Mouse (Mus musculus): ENCODE measurements around the gene Psme1. TPM values are rescaled to one million over a fixed set of nuclear protein-coding genes. Genes with fewer than 3 reads are reported as not detected.

Psme1 gene
- total RNA-seq, 2 experiments from 2014 or later, result 305 to 707 TPM

Other genes starting within 250 kb of the Psme1 start
Only the 30 nearest of the 31 such genes appear.
- 31.2 and 34.4 TPM in 2 replicates for gene Dhrs4, start 99.4 kb upstream of the Psme1 start, total RNA-seq (2015)
- gene Dhrs4, start 99.4 kb upstream of the Psme1 start, total RNA-seq (2017), result 43.1 and 47.6 TPM in 2 replicates
- 0.16 and 1.5 TPM in 2 replicates for gene Carmil3, start 87.5 kb upstream of the Psme1 start, total RNA-seq (2015)
- gene Carmil3, start 87.5 kb upstream of the Psme1 start, total RNA-seq (2017), result 0.15 TPM in 1 of 2 replicates, not detected in the other
- gene Cpne6, start 67.7 kb upstream of the Psme1 start, total RNA-seq (2015), result not detected in 2 replicates
- gene Cpne6, start 67.7 kb upstream of the Psme1 start, total RNA-seq (2017), result not detected in 2 replicates
- not detected in 2 replicates for gene Nrl, start 53.1 kb upstream of the Psme1 start, total RNA-seq (2015)
- gene Nrl, start 53.1 kb upstream of the Psme1 start, total RNA-seq (2017), result not detected in 2 replicates
- gene Pck2, start 37.9 kb upstream of the Psme1 start, total RNA-seq (2015), result 11.7 and 16.0 TPM in 2 replicates
- 26.3 and 30.3 TPM in 2 replicates for gene Pck2, start 37.9 kb upstream of the Psme1 start, total RNA-seq (2017)
- gene Dcaf11, start 18.1 kb upstream of the Psme1 start, total RNA-seq (2015), result 41.6 and 47.3 TPM in 2 replicates
- gene Dcaf11, start 18.1 kb upstream of the Psme1 start, total RNA-seq (2017), result 43.5 and 107 TPM in 2 replicates
- 2.1 and 4.1 TPM in 2 replicates for gene A730061H03Rik, start 17.7 kb upstream of the Psme1 start, total RNA-seq (2015)
- gene A730061H03Rik, start 17.7 kb upstream of the Psme1 start, total RNA-seq (2017), result 2.6 and 9.3 TPM in 2 replicates
- 0.33 TPM in 1 of 2 replicates, not detected in the other for gene Fitm1, start 2.5 kb upstream of the Psme1 start, total RNA-seq (2015)
- not detected in 2 replicates for gene Fitm1, start 2.5 kb upstream of the Psme1 start, total RNA-seq (2017)
- gene Emc9, start 7.2 kb downstream of the Psme1 start, total RNA-seq (2015), result 11.2 and 15.9 TPM in 2 replicates
- gene Emc9, start 7.2 kb downstream of the Psme1 start, total RNA-seq (2017), result 8.2 and 10.5 TPM in 2 replicates
- gene Psme2, start 13.0 kb downstream of the Psme1 start, total RNA-seq (2015), result 420 and 439 TPM in 2 replicates
- 286 and 332 TPM in 2 replicates for gene Psme2, start 13.0 kb downstream of the Psme1 start, total RNA-seq (2017)
- 27.2 and 42.8 TPM in 2 replicates for gene Rnf31, start 13.6 kb downstream of the Psme1 start, total RNA-seq (2015)
- gene Rnf31, start 13.6 kb downstream of the Psme1 start, total RNA-seq (2017), result 20.2 and 25.7 TPM in 2 replicates
- gene Irf9, start 25.4 kb downstream of the Psme1 start, total RNA-seq (2015), result 69.7 and 70.9 TPM in 2 replicates
- 92.0 and 98.7 TPM in 2 replicates for gene Irf9, start 25.4 kb downstream of the Psme1 start, total RNA-seq (2017)
- 0.42 and 2.2 TPM in 2 replicates for gene Rec8, start 39.9 kb downstream of the Psme1 start, total RNA-seq (2015)
- 0.15 and 2.2 TPM in 2 replicates for gene Rec8, start 39.9 kb downstream of the Psme1 start, total RNA-seq (2017)
- gene Ipo4, start 57.8 kb downstream of the Psme1 start, total RNA-seq (2015), result 8.8 and 11.4 TPM in 2 replicates
- gene Ipo4, start 57.8 kb downstream of the Psme1 start, total RNA-seq (2017), result 2.1 and 5.1 TPM in 2 replicates
- 1.3 and 4.3 TPM in 2 replicates for gene Gm49378, start 59.8 kb downstream of the Psme1 start, total RNA-seq (2015)
- 0.84 and 1.7 TPM in 2 replicates for gene Gm49378, start 59.8 kb downstream of the Psme1 start, total RNA-seq (2017)
- gene Tm9sf1, start 65.7 kb downstream of the Psme1 start, total RNA-seq (2015), result 35.3 and 41.1 TPM in 2 replicates
- gene Tm9sf1, start 65.7 kb downstream of the Psme1 start, total RNA-seq (2017), result 50.8 and 53.5 TPM in 2 replicates
- 1.0 and 1.4 TPM in 2 replicates for gene Tssk4, start 72.1 kb downstream of the Psme1 start, total RNA-seq (2015)
- 0.26 and 0.89 TPM in 2 replicates for gene Tssk4, start 72.1 kb downstream of the Psme1 start, total RNA-seq (2017)
- gene Mdp1, start 82.4 kb downstream of the Psme1 start, total RNA-seq (2015), result 30.5 and 34.4 TPM in 2 replicates
- 27.0 and 28.3 TPM in 2 replicates for gene Mdp1, start 82.4 kb downstream of the Psme1 start, total RNA-seq (2017)
- gene Gmpr2, start 93.8 kb downstream of the Psme1 start, total RNA-seq (2015), result 24.0 and 24.8 TPM in 2 replicates
- gene Gmpr2, start 93.8 kb downstream of the Psme1 start, total RNA-seq (2017), result 26.2 and 29.7 TPM in 2 replicates
- 421 and 452 TPM in 2 replicates for gene Nedd8, start 94.0 kb downstream of the Psme1 start, total RNA-seq (2015)
- 297 and 326 TPM in 2 replicates for gene Nedd8, start 94.0 kb downstream of the Psme1 start, total RNA-seq (2017)
- 24.2 and 27.2 TPM in 2 replicates for gene Tinf2, start 103.7 kb downstream of the Psme1 start, total RNA-seq (2015)
- 25.1 and 39.8 TPM in 2 replicates for gene Tinf2, start 103.7 kb downstream of the Psme1 start, total RNA-seq (2017)
- 1.6 and 1.7 TPM in 2 replicates for gene Tgm1, start 135.8 kb downstream of the Psme1 start, total RNA-seq (2015)
- gene Tgm1, start 135.8 kb downstream of the Psme1 start, total RNA-seq (2017), result 1.0 and 2.1 TPM in 2 replicates
- 10.0 and 12.5 TPM in 2 replicates for gene Rabggta, start 144.1 kb downstream of the Psme1 start, total RNA-seq (2015)
- gene Rabggta, start 144.1 kb downstream of the Psme1 start, total RNA-seq (2017), result 8.5 and 13.7 TPM in 2 replicates
- 112 and 121 TPM in 2 replicates for gene Dhrs1, start 167.6 kb downstream of the Psme1 start, total RNA-seq (2015)
- gene Dhrs1, start 167.6 kb downstream of the Psme1 start, total RNA-seq (2017), result 44.1 and 55.0 TPM in 2 replicates
- 10.4 and 12.2 TPM in 2 replicates for gene Nop9, start 167.6 kb downstream of the Psme1 start, total RNA-seq (2015)
- 11.7 and 13.9 TPM in 2 replicates for gene Nop9, start 167.6 kb downstream of the Psme1 start, total RNA-seq (2017)
- 0.27 and 1.5 TPM in 2 replicates for gene Cideb, start 180.3 kb downstream of the Psme1 start, total RNA-seq (2015)
- 0.22 TPM in 1 of 2 replicates, not detected in the other for gene Cideb, start 180.3 kb downstream of the Psme1 start, total RNA-seq (2017)
- 0.16 and 0.21 TPM in 2 replicates for gene Ltb4r2, start 183.3 kb downstream of the Psme1 start, total RNA-seq (2015)
- gene Ltb4r2, start 183.3 kb downstream of the Psme1 start, total RNA-seq (2017), result 0.33 and 0.53 TPM in 2 replicates
- gene Ltb4r1, start 187.8 kb downstream of the Psme1 start, total RNA-seq (2015), result 41.4 and 46.4 TPM in 2 replicates
- gene Ltb4r1, start 187.8 kb downstream of the Psme1 start, total RNA-seq (2017), result 57.4 and 68.0 TPM in 2 replicates
- not detected in 2 replicates for gene Adcy4, start 206.0 kb downstream of the Psme1 start, total RNA-seq (2015)
- gene Adcy4, start 206.0 kb downstream of the Psme1 start, total RNA-seq (2017), result 0.15 TPM in 1 of 2 replicates, not detected in the other
- gene Ripk3, start 210.7 kb downstream of the Psme1 start, total RNA-seq (2015), result 79.0 and 82.5 TPM in 2 replicates
- 24.2 and 30.0 TPM in 2 replicates for gene Ripk3, start 210.7 kb downstream of the Psme1 start, total RNA-seq (2017)

All from megakaryocyte, adult 5-6 weeks (primary cell).